ENCODE assay signal across 21 mouse cellular contexts in genomic region chr3:105791129-105791528, GRCm38 (mm10). TPM values are rescaled to one million over a fixed set of nuclear protein-coding genes. Genes with fewer than 3 reads are reported as not detected.
A peak's percentile ranks its signal among the peaks of the same experiment; 100 is the strongest.
DNase-seq lines count a peak whose midpoint lies in the region; ATAC-seq and TF ChIP-seq lines count a peak whose summit lies in the region.
"Had no signal": no experiment of that assay in that cellular context is flagged by ENCODE, and none has a peak within 500 bp of the region (broad histone marks: within the 10 kb centered on the region; RNA-seq: fewer than 3 reads in every experiment).

No protein-coding gene starts in this region.

- no peak overlapping the region for H3K4me3 ChIP-seq in kidney, adult 2 months (ENCODE audit: insufficient read depth, low read depth, low read length)
- no peak overlapping the region for H3K4me3 ChIP-seq in limb, embryonic 10.5 days
- H3K4me3 ChIP-seq: embryonic facial prominence, embryonic 15.5 days; erythroblast, embryonic 14.5 days; forebrain, embryonic 15.5 days; heart, embryonic 10.5 days; hindbrain, embryonic 13.5 days had no signal

- DNase-seq in kidney, adult 2 months, result no peak
- no peak for DNase-seq in kidney, postnatal 14 days
- DNase-seq in urinary bladder, postnatal 14 days (ENCODE audit: low spot score), result no peak
- no peak for DNase-seq in limb, embryonic 10.5 days (ENCODE audit: low spot score)
- DNase-seq: adrenal gland, adult 8-10 months; adrenal gland, postnatal 36 days; B cell, adult 2 months; cerebellum, adult 2 months; cerebellum, postnatal 10 days; embryo, embryonic 11 days; gastrocnemius, postnatal 10 days; heart, adult 18-20 months; heart, postnatal 10 days had no signal

- TF ChIP-seq CTCF in kidney, adult 2 months (conservative IDR thresholded peaks at IDR 0.05; ENCODE audit: insufficient read depth, insufficient read length, low read depth, low read length), result no peak

- H3K4me1 ChIP-seq in kidney, adult 2 months (ENCODE audit: control insufficient read depth, insufficient read depth, low read length), result peaks cover 8% of the 10 kb centered on the region; the same call in 1 of the 2 replicates
- 0 out of 2 replicates have a peak, but pooled peaks cover 2% of the 10 kb centered on the region for H3K4me1 ChIP-seq in limb, embryonic 10.5 days
- H3K4me1 ChIP-seq: embryonic facial prominence, embryonic 15.5 days; forebrain, embryonic 15.5 days; heart, embryonic 10.5 days had no signal

- H3K27ac ChIP-seq in kidney, adult 2 months (ENCODE audit: insufficient read depth, low read depth, low read length), result peak overlapping the region; percentile 45; the same call in 1 of the 2 replicates
- H3K27ac ChIP-seq in limb, embryonic 10.5 days, result no peak overlapping the region
- H3K27ac ChIP-seq: embryonic facial prominence, embryonic 15.5 days; forebrain, embryonic 15.5 days; heart, embryonic 10.5 days; hindbrain, embryonic 13.5 days had no signal

- ATAC-seq in CD4-positive, CD25-positive, alpha-beta regulatory T cell, adult 4 months, result peak; percentile 73
- ATAC-seq in inflammation-experienced regulatory T-cells, adult 6 months, result peak; percentile 64
- peak; percentile 57 for ATAC-seq in megakaryocyte-erythroid progenitor cell, adult 5-6 weeks (replicated peaks; ENCODE audit: low FRiP score, low TSS enrichment, poor library complexity, severe bottlenecking)
- ATAC-seq: forebrain, embryonic 15.5 days had no signal

- 82% methylated on average over 2 of the region's 2 CpGs for WGBS in kidney, adult 2 months
- 92% methylated on average over 2 of the region's 2 CpGs for WGBS in limb, embryonic 10.5 days

- H3K9me3 ChIP-seq in limb, embryonic 10.5 days (replicated peaks), result no peaks in the 10 kb centered on the region
- H3K9me3 ChIP-seq: embryonic facial prominence, embryonic 15.5 days; forebrain, embryonic 15.5 days; heart, embryonic 10.5 days; hindbrain, embryonic 13.5 days had no signal

- no peak for TF ChIP-seq POLR2A in kidney, adult 2 months (IDR thresholded peaks at IDR 0.05; ENCODE audit: low read depth, low read length)

- no peaks in the 10 kb centered on the region for H3K36me3 ChIP-seq in kidney, adult 2 months (ENCODE audit: control insufficient read depth, insufficient read depth, low read length)
- H3K36me3 ChIP-seq in limb, embryonic 10.5 days, result peaks cover 47% of the 10 kb centered on the region

- H3K27me3 ChIP-seq in kidney, adult 2 months (replicated peaks; ENCODE audit: control insufficient read depth, insufficient read depth, low read length), result no peaks in the 10 kb centered on the region; the same call in 1 of the 2 replicates
- H3K27me3 ChIP-seq in limb, embryonic 10.5 days (ENCODE audit: low read depth, poor library complexity, severe bottlenecking), result no peaks in the 10 kb centered on the region
- H3K27me3 ChIP-seq: embryonic facial prominence, embryonic 15.5 days; forebrain, embryonic 15.5 days; hindbrain, embryonic 13.5 days had no signal

RNA-seq across cellular contexts. Expression of gene Rap1a, which starts 10.0 kb away (rescaled TPM):
- 7.9 and 14.3 TPM in 2 replicates for polyA plus RNA-seq in kidney, adult 2 months (2012; rRNA removed)
- 100 to 1,000 TPM; 120 to 139 TPM for polyA plus RNA-seq in CD4-positive, CD25-positive, alpha-beta regulatory T cell, adult 4 months (2017; shearing (Covaris generic))
- polyA plus RNA-seq in inflammation-experienced regulatory T-cells, adult 6 months (2017; shearing (Covaris generic)), result 100 to 1,000 TPM; 142 to 303 (median 166) TPM
- total RNA-seq in megakaryocyte-erythroid progenitor cell, adult 5-6 weeks (2014; fragmentation: Nextera tagmentation), result 70.6 and 73.8 TPM in 2 replicates
- total RNA-seq in megakaryocyte-erythroid progenitor cell, adult 5-6 weeks (2017), result 91.7 and 119 TPM in 2 replicates
- 67.3 and 71.6 TPM in 2 replicates for polyA plus RNA-seq in limb, embryonic 10.5 days (2016; fragmentation: Nextera tagmentation; extraction: Ambion mirVana)
